Mouse (Mus musculus) cerebellum, adult 11 months (tissue): ENCODE data around the gene Ash1l.
"Not testable (repeated sequence)": the region's sequence is repeated elsewhere in the genome, so short reads cannot be mapped to it uniquely, and the experiment has no call there.

Source experiments
- DNase-seq: peaks from one replicate; pipeline ENCODE4 v3.0.0; 2022

Gene Ash1l

GRCm38 (mm10) chr3:88975012-88975411 lies 24.6 kb downstream of the Ash1l start:
- DNase-seq = no peak

- no peak for DNase-seq
Measured at GRCm38 (mm10) chr3:88981206-88982010, 31.0 kb downstream of the Ash1l start.

GRCm38 (mm10) chr3:88983921-88984381 lies 33.5 kb downstream of the Ash1l start:
- DNase-seq = no peak

- no peak for DNase-seq
Measured at GRCm38 (mm10) chr3:88992793-88993192, 42.4 kb downstream of the Ash1l start.

- no peak for DNase-seq
Measured at GRCm38 (mm10) chr3:89001536-89001935, 51.1 kb downstream of the Ash1l start.

GRCm38 (mm10) chr3:89030896-89031295 lies 80.5 kb downstream of the Ash1l start:
- DNase-seq = not testable (repeated sequence)

GRCm38 (mm10) chr3:89043359-89043758 lies 92.9 kb downstream of the Ash1l start:
- DNase-seq = no peak

- DNase-seq = no peak
Measured at GRCm38 (mm10) chr3:89058361-89058760, 107.9 kb downstream of the Ash1l start.

- peak; percentile 13 for DNase-seq
Measured at GRCm38 (mm10) chr3:89058783-89059182, 108.4 kb downstream of the Ash1l start.

- no peak for DNase-seq
Measured at GRCm38 (mm10) chr3:89061696-89062095, 111.3 kb downstream of the Ash1l start.

- DNase-seq = no peak
Measured at GRCm38 (mm10) chr3:89067265-89067664, 116.8 kb downstream of the Ash1l start.

- no peak for DNase-seq
Measured at GRCm38 (mm10) chr3:89077383-89077782, 127.0 kb downstream of the Ash1l start.

GRCm38 (mm10) chr3:89082287-89082686 lies 131.9 kb downstream of the Ash1l start:
- not testable (repeated sequence) for DNase-seq

GRCm38 (mm10) chr3:89084133-89084532 lies 133.7 kb downstream of the Ash1l start:
- no peak for DNase-seq

- DNase-seq = no peak
Measured at GRCm38 (mm10) chr3:89084654-89085190, 134.3 kb downstream of the Ash1l start.

- peak; percentile 68 for DNase-seq
Measured at GRCm38 (mm10) chr3:89087338-89088110, 137.1 kb downstream of the Ash1l start.

GRCm38 (mm10) chr3:89088974-89089373 lies 138.6 kb downstream of the Ash1l start:
- no peak for DNase-seq

- DNase-seq = peak; percentile 80
Measured at GRCm38 (mm10) chr3:89089882-89090591, 139.6 kb downstream of the Ash1l start.

- DNase-seq = peak; percentile 84
Measured at GRCm38 (mm10) chr3:89090694-89091655, 140.6 kb downstream of the Ash1l start.

GRCm38 (mm10) chr3:89091811-89092508 lies 141.5 kb downstream of the Ash1l start:
- DNase-seq = peak; percentile 37

GRCm38 (mm10) chr3:89092509-89093090 lies 142.2 kb downstream of the Ash1l start:
- DNase-seq = peak; percentile 38
